ENCODE assay signal across 10 mouse cellular contexts in genomic region chr9:36820969-36821643, GRCm38 (mm10). TPM values are rescaled to one million over a fixed set of nuclear protein-coding genes. Genes with fewer than 3 reads are reported as not detected.
DNase-seq lines count a peak whose midpoint lies in the region; ATAC-seq and TF ChIP-seq lines count a peak whose summit lies in the region.
"Had no signal": no experiment of that assay in that cellular context is flagged by ENCODE, and none has a peak within 500 bp of the region (broad histone marks: within the 10 kb centered on the region; RNA-seq: fewer than 3 reads in every experiment).

No protein-coding gene starts in this region.

- H3K9ac ChIP-seq in kidney, embryonic 14.5 days (ENCODE audit: low read depth, low read length), result no peak overlapping the region
- peak overlapping the region; percentile 61 for H3K9ac ChIP-seq in forebrain, embryonic 16.5 days (replicated peaks; ENCODE audit: low read depth, low read length)
- H3K9ac ChIP-seq in midbrain, embryonic 11.5 days (ENCODE audit: low read length), result peak overlapping the region; percentile 49; the same call in 1 of the 2 replicates

- H3K4me1 ChIP-seq in kidney, embryonic 14.5 days (ENCODE audit: control insufficient read depth, insufficient read depth, low read length), result 0 out of 2 replicates have a peak, but pooled peaks cover 3% of the 10 kb centered on the region
- H3K4me1 ChIP-seq in forebrain, embryonic 16.5 days (replicated peaks; ENCODE audit: control insufficient read depth, insufficient read depth, low read length), result peaks cover 19% of the 10 kb centered on the region
- 0 out of 2 replicates have a peak, but pooled peaks cover 10% of the 10 kb centered on the region for H3K4me1 ChIP-seq in midbrain, embryonic 11.5 days (ENCODE audit: control insufficient read depth, insufficient read depth, low read length)

- H3K9me3 ChIP-seq in kidney, embryonic 14.5 days (ENCODE audit: control insufficient read depth, low read length), result no peaks in the 10 kb centered on the region
- H3K9me3 ChIP-seq in forebrain, embryonic 16.5 days (ENCODE audit: control insufficient read depth, low read length), result no peaks in the 10 kb centered on the region
- H3K9me3 ChIP-seq in midbrain, embryonic 11.5 days (ENCODE audit: control insufficient read depth, low read length), result no peaks in the 10 kb centered on the region

- peak; percentile 70; the same call in 1 of the 2 replicates for ATAC-seq in kidney, embryonic 14.5 days (ENCODE audit: low FRiP score, low TSS enrichment)
- peak; percentile 79 for ATAC-seq in forebrain, embryonic 16.5 days
- ATAC-seq in midbrain, embryonic 11.5 days (ENCODE audit: low FRiP score), result peak; percentile 92

- H3K4me3 ChIP-seq in kidney, embryonic 14.5 days (ENCODE audit: low read length), result no peak overlapping the region
- peak overlapping the region; percentile 36 for H3K4me3 ChIP-seq in forebrain, embryonic 16.5 days (replicated peaks; ENCODE audit: low read length)
- peak overlapping the region; percentile 22; the same call in 1 of the 2 replicates for H3K4me3 ChIP-seq in midbrain, embryonic 11.5 days (ENCODE audit: low read depth, low read length)

- peak overlapping the region; percentile 15; the same call in 1 of the 2 replicates for H3K4me2 ChIP-seq in kidney, embryonic 14.5 days (replicated peaks; ENCODE audit: low read depth, low read length)
- peak overlapping the region; percentile 70 for H3K4me2 ChIP-seq in forebrain, embryonic 16.5 days (ENCODE audit: low read length)
- peak overlapping the region; percentile 45 for H3K4me2 ChIP-seq in midbrain, embryonic 11.5 days

- 54% methylated on average over 9 of the region's 9 CpGs for WGBS in kidney, embryonic 14.5 days
- 15% methylated on average over 9 of the region's 9 CpGs for WGBS in forebrain, embryonic 16.5 days
- 22% methylated on average over 9 of the region's 9 CpGs for WGBS in midbrain, embryonic 11.5 days

- H3K27me3 ChIP-seq in kidney, embryonic 14.5 days (ENCODE audit: control insufficient read depth, insufficient read depth, low read length), result no peaks in the 10 kb centered on the region
- no peaks in the 10 kb centered on the region for H3K27me3 ChIP-seq in forebrain, embryonic 16.5 days (replicated peaks; ENCODE audit: control insufficient read depth, insufficient read depth, low read length)
- no peaks in the 10 kb centered on the region for H3K27me3 ChIP-seq in midbrain, embryonic 11.5 days (ENCODE audit: control insufficient read depth, insufficient read depth, low read length)

- H3K36me3 ChIP-seq in kidney, embryonic 14.5 days (ENCODE audit: control insufficient read depth, insufficient read depth, low read length), result no peaks in the 10 kb centered on the region
- H3K36me3 ChIP-seq in forebrain, embryonic 16.5 days (ENCODE audit: control insufficient read depth, insufficient read depth), result no peaks in the 10 kb centered on the region
- no peaks in the 10 kb centered on the region for H3K36me3 ChIP-seq in midbrain, embryonic 11.5 days (ENCODE audit: control insufficient read depth, insufficient read depth, low read length)

- DNase-seq in kidney, adult 11 months, result no peak
- DNase-seq in brain, embryonic 14.5 days (ENCODE audit: low read depth), result peak; percentile 90
- DNase-seq in midbrain, embryonic 11.5 days (ENCODE audit: low spot score, missing footprints), result no peak
- DNase-seq in adrenal gland, adult 2 months, result no peak
- no peak for DNase-seq in gastrocnemius, postnatal 14 days
- DNase-seq in kidney, postnatal 25 days, result no peak
- DNase-seq: kidney, adult 2 months; lung, adult 18-20 months had no signal

- TF ChIP-seq POLR2A in brain, embryonic 14.5 days (IDR thresholded peaks at IDR 0.05; ENCODE audit: borderline replicate concordance, extremely low read depth, insufficient read depth, insufficient read length, poor library complexity, severe bottlenecking), result no peak

- TF ChIP-seq CTCF in brain, embryonic 14.5 days (IDR thresholded peaks at IDR 0.05; ENCODE audit: borderline replicate concordance, extremely low read depth, insufficient read depth, insufficient read length), result peak; percentile 51; the same call in 1 of the 2 replicates

- H3K27ac ChIP-seq in kidney, embryonic 14.5 days (ENCODE audit: low read depth, low read length), result no peak overlapping the region
- peak overlapping the region; percentile 98 for H3K27ac ChIP-seq in forebrain, embryonic 16.5 days (ENCODE audit: low read length)
- H3K27ac ChIP-seq in midbrain, embryonic 11.5 days (ENCODE audit: low read depth, low read length), result peak overlapping the region; percentile 94

- intact Hi-C loops in gastrocnemius, postnatal 14 days (cut with DNase I; ENCODE audit: low total_unique reads), result no loop called here

RNA-seq across cellular contexts. Expression of gene Fez1, which starts 0.6 kb away (rescaled TPM):
- polyA plus RNA-seq in kidney, embryonic 14.5 days (2014; fragmentation: Nextera tagmentation; extraction: Ambion mirVana), result 5.4 and 5.5 TPM in 2 replicates
- polyA plus RNA-seq in brain, embryonic 14.5 days (2012; rRNA removed), result 326 and 357 TPM in 2 replicates
- 715 and 751 TPM in 2 replicates for polyA plus RNA-seq in forebrain, embryonic 16.5 days (2015; fragmentation: Nextera tagmentation; extraction: Ambion mirVana)
- 385 and 411 TPM in 2 replicates for polyA plus RNA-seq in midbrain, embryonic 11.5 days (2014; fragmentation: Nextera tagmentation; extraction: Ambion mirVana)
- 1 to 10 TPM; 2.7 to 7.2 TPM for total RNA-seq in adrenal gland, adult 2 months (2021)
- polyA plus RNA-seq in adrenal gland, adult 2 months (2012; rRNA removed), result 0.74 and 0.76 TPM in 2 replicates
- 1 to 10 TPM; 2.3 to 3.7 TPM for total RNA-seq in gastrocnemius, postnatal 14 days (2021)

RNA-seq across cellular contexts. Expression of gene Ei24, which starts 23.9 kb away (rescaled TPM):
- 49.2 and 72.4 TPM in 2 replicates for polyA plus RNA-seq in kidney, embryonic 14.5 days (2014; fragmentation: Nextera tagmentation; extraction: Ambion mirVana)
- polyA plus RNA-seq in brain, embryonic 14.5 days (2012; rRNA removed), result 117 and 122 TPM in 2 replicates
- 125 TPM in 2 replicates for polyA plus RNA-seq in forebrain, embryonic 16.5 days (2015; fragmentation: Nextera tagmentation; extraction: Ambion mirVana)
- 70.3 TPM in 2 replicates for polyA plus RNA-seq in midbrain, embryonic 11.5 days (2014; fragmentation: Nextera tagmentation; extraction: Ambion mirVana)
- 100 to 1,000 TPM; 134 to 147 TPM for total RNA-seq in adrenal gland, adult 2 months (2021)
- polyA plus RNA-seq in adrenal gland, adult 2 months (2012; rRNA removed), result 200 and 225 TPM in 2 replicates
- 10 to 100 TPM; 51.7 to 56.9 TPM for total RNA-seq in gastrocnemius, postnatal 14 days (2021)

RNA-seq across cellular contexts. Expression of gene Stt3a, which starts 53.6 kb away (rescaled TPM):
- polyA plus RNA-seq in kidney, embryonic 14.5 days (2014; fragmentation: Nextera tagmentation; extraction: Ambion mirVana), result 179 and 240 TPM in 2 replicates
- 86.6 and 96.4 TPM in 2 replicates for polyA plus RNA-seq in brain, embryonic 14.5 days (2012; rRNA removed)
- 104 and 108 TPM in 2 replicates for polyA plus RNA-seq in forebrain, embryonic 16.5 days (2015; fragmentation: Nextera tagmentation; extraction: Ambion mirVana)
- polyA plus RNA-seq in midbrain, embryonic 11.5 days (2014; fragmentation: Nextera tagmentation; extraction: Ambion mirVana), result 155 and 175 TPM in 2 replicates
- total RNA-seq in adrenal gland, adult 2 months (2021), result 100 to 1,000 TPM; 260 to 267 TPM
- 68.6 and 107 TPM in 2 replicates for polyA plus RNA-seq in adrenal gland, adult 2 months (2012; rRNA removed)
- 10 to 100 TPM; 51.7 to 69.5 TPM for total RNA-seq in gastrocnemius, postnatal 14 days (2021)

Comparison
In these comparisons a context has a peak if more than half of its experiments do, and no peak if none do; other contexts are left out.
1. H3K4me2 ChIP-seq: peak in every context shown above with its lines; median percentile 70 in forebrain, embryonic 16.5 days; 45 in midbrain, embryonic 11.5 days; 15 in kidney, embryonic 14.5 days.
2. RNA of gene Fez1, which starts 0.6 kb away (polyA plus RNA-seq): 715 to 751 TPM in forebrain, embryonic 16.5 days, 385 to 411 TPM in midbrain, embryonic 11.5 days and 326 to 357 TPM in brain, embryonic 14.5 days; 5.4 to 5.5 TPM in kidney, embryonic 14.5 days and 0.74 to 0.76 TPM in adrenal gland, adult 2 months; every median in the first group is over 10 times any median in the second.
3. Peak in every context shown above with its lines, with median percentiles within 50 percentile points of each other: ATAC-seq.